Mouse (Mus musculus): ENCODE measurements around the gene Fbxo17.

- TF ChIP-seq POLR2A (IDR thresholded peaks at IDR 0.05; ENCODE audit: borderline replicate concordance, control insufficient read depth, low read depth, low read length) (no peak), CTCF (IDR thresholded peaks at IDR 0.05; ENCODE audit: control insufficient read depth, insufficient read depth, low read length) (no peak)
Observed at GRCm38 (mm10) chr7:28785161-28785560, 68.6 kb downstream of the Fbxo17 start.

Measured in bone marrow, adult 2 months (tissue).